Mouse (Mus musculus) G1E (cell line): ENCODE measurements around the gene Kif2a. TPM values are rescaled to one million over a fixed set of nuclear protein-coding genes. Genes with fewer than 3 reads are reported as not detected.
"Not testable (repeated sequence)": the region's sequence is repeated elsewhere in the genome, so short reads cannot be mapped to it uniquely, and the experiment has no call there.

Source experiments
- ATAC-seq: 2 replicates; pipeline ENCODE4 v1.8.0; 2016; ENCODE audit warnings: mild to moderate bottlenecking; ENCODE audit not compliant: insufficient number of reproducible peaks, poor library complexity, low FRiP score, severe bottlenecking; ENCODE audit errors: extremely low read depth
- DNase-seq: peaks from one replicate; pipeline ENCODE4 v3.0.0; 2012; ENCODE audit warnings: low spot score
- H3K27me3 ChIP-seq: 2 replicates; pipeline ENCODE4 v1.6.1; 2012; ENCODE audit warnings: mild to moderate bottlenecking, low read length, inconsistent platforms; ENCODE audit not compliant: insufficient read depth
- H3K36me3 ChIP-seq: replicated peaks from 2 replicates; pipeline ENCODE3; 2012; ENCODE audit warnings: mild to moderate bottlenecking, inconsistent platforms
- H3K4me1 ChIP-seq: 2 replicates; pipeline ENCODE4 v1.6.1; 2012; ENCODE audit warnings: low read depth, low read length, inconsistent platforms, mixed read lengths; ENCODE audit not compliant: insufficient read depth
- H3K4me3 ChIP-seq: 2 replicates; pipeline ENCODE4 v1.5.1; 2012; ENCODE audit warnings: low read depth, mild to moderate bottlenecking, inconsistent platforms, low read length, moderate library complexity, mixed read lengths
- H3K9me3 ChIP-seq: replicated peaks from 2 replicates; pipeline ENCODE4 v1.6.1; 2012; ENCODE audit warnings: inconsistent platforms
- CTCF ChIP-seq: IDR thresholded peaks from 2 replicates; pipeline ENCODE4 v1.5.1; 2012; ENCODE audit warnings: low read depth, low read length, inconsistent platforms, mixed read lengths
- GATA1 ChIP-seq: IDR thresholded peaks from 2 replicates; pipeline ENCODE4 v1.6.1; 2012; ENCODE audit warnings: borderline replicate concordance, low read length, inconsistent platforms, mixed read lengths
- GATA2 ChIP-seq: IDR thresholded peaks from 2 replicates; pipeline ENCODE4 v1.6.1; 2012; ENCODE audit warnings: low read depth, low read length, inconsistent platforms, borderline replicate concordance
- POLR2AphosphoS5 ChIP-seq: IDR thresholded peaks from 2 replicates; pipeline ENCODE4 v1.6.1; 2012; ENCODE audit warnings: low read depth, low read length, inconsistent platforms; ENCODE audit not compliant: insufficient replicate concordance
- TAL1 ChIP-seq: conservative IDR thresholded peaks from 2 replicates; pipeline ENCODE4 v1.6.1; 2012; ENCODE audit warnings: low read depth, low read length, inconsistent platforms, mixed read lengths
- polyA plus RNA-seq: library from polyadenylated mRNA; stranded (reverse); fragments of >175 nt; gene quantifications from 2 replicates; pipeline ENCODE4 v1.2.3, GENCODE M21; 2012
- total RNA-seq, 2 experiments: library from RNA; stranded (forward) in 1 of 2; stranded (reverse) in 1 of 2; fragments of 200-1000 nt in 1 of 2; fragments of >200 nt in 1 of 2; fragmentation: Nextera tagmentation in 1 of 2; gene quantifications; 2 replicates each; pipeline ENCODE4 v1.2.3; 2014 to 2017

Gene Kif2a
- total and polyA plus RNA-seq, 3 experiments, result 31.7 to 167 (median 40.2) TPM

DNA sequence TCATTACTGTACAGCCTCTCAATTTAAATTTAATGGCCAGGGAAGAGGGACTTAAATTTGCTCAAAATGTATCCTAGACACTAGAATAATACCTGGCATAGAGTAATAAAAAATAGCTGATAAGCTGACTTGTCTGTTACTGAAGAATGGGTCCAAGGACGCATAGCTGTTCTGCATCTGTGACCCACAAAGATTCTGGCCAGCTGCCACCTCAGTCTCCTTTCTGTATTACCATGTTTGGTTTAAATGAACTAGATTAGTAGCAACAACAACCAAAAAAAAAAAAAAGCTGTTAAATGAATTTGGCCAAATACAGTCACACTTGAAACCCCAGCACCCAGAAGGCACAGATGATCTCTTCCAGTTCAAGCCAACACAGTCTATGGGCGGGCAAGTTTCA, 92.7 kb downstream of the Kif2a start:
- no peak for TF ChIP-seq GATA2
- no peak for TF ChIP-seq GATA1
- no peak for TF ChIP-seq CTCF
- H3K36me3 ChIP-seq, result peaks cover 38% of the 10 kb centered on the region
- H3K4me3 ChIP-seq, result no peak overlapping the region
- peaks cover 9% of the 10 kb centered on the region; the same call in 1 of the 2 replicates for H3K4me1 ChIP-seq
- no peaks in the 10 kb centered on the region for H3K27me3 ChIP-seq
- ATAC-seq, result no peak
- DNase-seq, result no peak
- H3K9me3 ChIP-seq, result 0 out of 2 replicates have a peak, but pooled peaks cover 2% of the 10 kb centered on the region

DNA sequence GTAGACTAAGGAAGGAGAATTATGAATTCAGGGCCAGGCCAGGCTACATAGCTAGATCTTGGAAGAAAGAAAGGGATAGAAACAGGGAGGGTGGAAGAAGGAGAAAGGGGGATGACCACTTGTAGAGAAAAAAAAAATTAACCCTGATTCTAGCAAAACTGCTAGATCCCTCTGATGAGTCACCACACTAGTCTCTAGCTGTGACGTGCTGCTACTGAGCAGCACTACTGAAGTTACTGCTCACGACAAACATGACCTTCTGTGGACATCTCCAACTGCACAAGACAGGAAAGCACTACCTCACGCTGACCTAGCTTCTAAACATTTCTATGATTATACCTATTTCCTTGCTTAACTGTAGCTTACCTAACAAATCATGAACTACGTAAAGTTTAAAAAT, 93.6 kb downstream of the Kif2a start:
- TF ChIP-seq GATA2 (no peak), POLR2AphosphoS5 (no peak)
- no peaks in the 10 kb centered on the region for H3K27me3 ChIP-seq
- H3K36me3 ChIP-seq, result peaks cover 41% of the 10 kb centered on the region
- H3K4me1 ChIP-seq, result peaks cover 8% of the 10 kb centered on the region; the same call in 1 of the 2 replicates
- DNase-seq (no peak), ATAC-seq (no peak)
- 0 out of 2 replicates have a peak, but pooled peaks cover 2% of the 10 kb centered on the region for H3K9me3 ChIP-seq
- H3K4me3 ChIP-seq, result no peak overlapping the region

DNA sequence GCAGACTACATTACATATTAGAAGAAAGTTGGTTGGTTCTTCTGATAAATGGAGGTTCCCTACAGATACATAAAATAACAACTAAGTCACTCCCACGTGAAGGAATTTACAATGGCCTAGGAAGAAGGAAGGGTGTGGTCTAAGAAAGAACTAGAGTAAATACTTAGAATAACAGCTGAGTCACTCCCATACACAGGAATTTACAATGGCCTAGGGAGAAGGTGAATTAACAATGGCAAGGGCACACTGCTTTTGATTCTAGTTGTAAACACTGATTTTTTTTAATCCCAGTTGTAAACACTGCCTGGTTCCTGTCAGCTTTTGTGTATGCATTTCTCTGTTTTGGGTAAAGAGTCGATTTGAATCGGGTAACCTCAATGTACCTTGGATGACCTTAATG, 96.0 kb downstream of the Kif2a start:
- H3K4me3 ChIP-seq, H3K27me3 ChIP-seq, H3K9me3 ChIP-seq, ATAC-seq, DNase-seq, H3K4me1 ChIP-seq: not testable (repeated sequence)
- peaks cover 51% of the 10 kb centered on the region for H3K36me3 ChIP-seq

DNA sequence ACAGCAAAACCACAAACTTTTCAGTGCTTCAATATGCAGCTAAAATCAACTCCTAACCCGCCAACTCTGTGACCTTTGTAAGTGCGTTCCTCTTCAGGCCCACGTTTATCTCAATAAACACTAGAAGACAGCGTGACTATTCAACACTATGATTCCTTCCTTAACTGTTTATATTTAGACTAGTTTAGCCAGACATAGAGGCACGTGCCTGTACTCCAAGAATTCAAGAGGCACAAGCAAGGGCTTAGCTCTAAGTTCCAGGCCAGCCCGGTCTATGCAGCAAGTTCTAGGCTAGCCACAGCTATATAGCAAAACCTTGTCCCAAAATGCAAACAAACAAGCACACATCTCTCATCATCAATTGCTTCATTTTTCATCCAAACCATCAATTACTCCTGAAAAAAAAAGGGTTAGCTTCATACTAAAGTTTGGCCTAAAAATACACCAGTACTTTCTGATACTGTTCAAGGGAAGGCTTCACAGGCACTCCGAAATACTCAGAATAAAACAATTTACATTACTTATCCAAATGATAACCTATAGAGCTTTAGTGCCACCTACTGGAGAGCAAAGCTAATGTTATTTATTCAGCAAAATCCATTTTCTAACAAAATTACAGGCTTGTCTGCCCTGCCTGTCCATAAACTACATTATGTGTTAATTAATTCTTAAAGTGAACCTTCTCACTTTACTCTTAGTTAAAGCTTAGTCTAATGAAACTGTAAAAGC, 103.4 kb downstream of the Kif2a start:
- H3K27me3 ChIP-seq, result no peaks in the 10 kb centered on the region
- peaks cover 8% of the 10 kb centered on the region for H3K4me1 ChIP-seq
- no peak for DNase-seq
- no peak for ATAC-seq
- TF ChIP-seq POLR2AphosphoS5 (no peak), TAL1 (no peak), GATA2 (no peak), GATA1 (no peak), CTCF (no peak)
- H3K9me3 ChIP-seq, result no peaks in the 10 kb centered on the region
- peaks cover 74% of the 10 kb centered on the region for H3K36me3 ChIP-seq
- no peak overlapping the region for H3K4me3 ChIP-seq

DNA sequence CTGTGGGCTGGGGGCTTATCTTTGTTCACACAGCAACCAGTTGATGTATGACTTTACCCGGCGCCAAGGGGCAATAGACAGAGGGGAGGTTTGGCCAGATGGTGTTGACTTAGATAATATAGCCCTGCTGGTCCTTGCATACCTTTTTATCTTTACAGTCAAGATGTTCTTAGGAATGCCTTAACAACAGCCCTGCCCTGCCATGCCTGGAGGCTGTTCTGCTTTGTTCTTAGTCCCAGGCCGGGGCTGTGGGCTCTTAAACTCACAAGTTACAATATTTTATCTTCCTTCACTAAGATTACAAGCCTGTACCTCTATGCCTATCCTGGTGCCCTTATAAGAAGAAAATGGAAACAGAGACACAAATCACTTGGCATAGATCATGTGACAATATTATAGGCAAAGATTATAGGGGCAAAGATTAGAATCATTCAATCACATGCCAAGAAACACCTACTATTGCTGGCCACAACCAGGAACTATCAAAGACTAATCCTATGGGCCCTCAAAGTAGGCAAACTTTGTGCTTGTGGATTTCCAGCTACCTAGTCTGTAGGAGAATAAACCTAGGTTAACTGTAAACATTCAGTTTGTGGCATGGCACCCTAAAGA, 108.7 kb downstream of the Kif2a start:
- Histone ChIP-seq H3K4me3 (no peak overlapping the region), H3K36me3 (peaks cover 70% of the 10 kb centered on the region)
- no peak for ATAC-seq

DNA sequence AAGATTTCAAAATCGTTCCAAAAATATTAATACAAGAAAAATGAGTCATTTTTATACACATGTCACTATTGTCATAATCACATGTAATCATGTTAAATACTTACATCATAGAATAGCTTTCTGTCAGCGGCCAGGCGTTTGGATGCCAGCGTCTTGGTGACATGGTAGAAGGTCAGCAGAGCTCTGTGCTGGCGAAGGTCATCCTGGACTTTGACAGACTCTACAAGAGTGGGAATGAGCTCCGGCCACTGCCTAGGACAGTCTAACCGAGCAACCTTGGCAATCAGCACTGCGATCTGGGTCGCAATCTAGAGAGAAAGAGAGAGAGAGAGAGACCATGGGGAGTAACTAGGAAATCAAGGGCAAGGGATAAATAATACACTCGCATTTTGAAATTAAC, 111.8 kb downstream of the Kif2a start:
- Histone ChIP-seq H3K36me3 (peaks cover 80% of the 10 kb centered on the region), H3K4me3 (no peak overlapping the region), H3K4me1 (peaks cover 12% of the 10 kb centered on the region; the same call in 1 of the 2 replicates), H3K9me3 (no peaks in the 10 kb centered on the region), H3K27me3 (no peaks in the 10 kb centered on the region)
- DNase-seq, result no peak
- TF ChIP-seq GATA2, result no peak
- TF ChIP-seq CTCF, result no peak
- no peak for TF ChIP-seq POLR2AphosphoS5
- TF ChIP-seq GATA1, result no peak
- no peak for TF ChIP-seq TAL1
- ATAC-seq, result no peak

More for the DNA sequence above, 108.7 kb downstream of the Kif2a start:
- DNase-seq, result no peak
- TF ChIP-seq GATA2 (no peak), TAL1 (peak; percentile 23; the same call in 1 of the 2 replicates), GATA1 (no peak)
- H3K9me3 ChIP-seq, result no peaks in the 10 kb centered on the region
- H3K4me1 ChIP-seq, result peaks cover 7% of the 10 kb centered on the region; the same call in 1 of the 2 replicates
- H3K27me3 ChIP-seq, result no peaks in the 10 kb centered on the region

Other genes starting within 250 kb of the Kif2a start
- 85.9 and 92.8 TPM in 2 replicates for gene Ipo11, start 85.2 kb downstream of the Kif2a start, total RNA-seq (2014; fragmentation: Nextera tagmentation)
- gene Ipo11, start 85.2 kb downstream of the Kif2a start, total RNA-seq (2017), result 49.8 and 51.0 TPM in 2 replicates
- gene Ipo11, start 85.2 kb downstream of the Kif2a start, polyA plus RNA-seq, result 9.5 and 10.5 TPM in 2 replicates
- gene Dimt1, start 75.0 kb downstream of the Kif2a start, total RNA-seq (2014; fragmentation: Nextera tagmentation), result 59.5 and 70.7 TPM in 2 replicates
- gene Dimt1, start 75.0 kb downstream of the Kif2a start, total RNA-seq (2017), result 21.9 and 26.2 TPM in 2 replicates
- gene Dimt1, start 75.0 kb downstream of the Kif2a start, polyA plus RNA-seq, result 33.5 and 35.0 TPM in 2 replicates